Mouse (Mus musculus) gastrocnemius, postnatal 36 days (tissue): Measurements from ENCODE around the gene Ppm1e. TPM values are rescaled to one million over a fixed set of nuclear protein-coding genes. Genes with fewer than 3 reads are reported as not detected.

Experiments
- total RNA-seq, 2 experiments: library from RNA; stranded (reverse); gene quantifications; 2 replicates each; pipeline ENCODE4 v1.2.3; 2021

The Ppm1e gene
- total RNA-seq, 2 experiments from 2014 or later, result 0.32 to 0.46 TPM

Other genes starting within 250 kb of the Ppm1e start
- 1 to 10 TPM; 2.6 to 3.4 TPM for gene Ska2, start 249.8 kb downstream of the Ppm1e start, total RNA-seq
- gene Trim37, start 231.9 kb downstream of the Ppm1e start, total RNA-seq, result 1 to 10 TPM; 2.9 TPM
- gene Rad51c, start 45.9 kb upstream of the Ppm1e start, total RNA-seq, result under 1 TPM; 0.32 to 0.41 TPM
- not detected for gene Tex14, start 46.0 kb upstream of the Ppm1e start, total RNA-seq
- gene Gm11492, start 207.6 kb upstream of the Ppm1e start, total RNA-seq, result not detected
- gene Sept4, start 209.9 kb upstream of the Ppm1e start, total RNA-seq, result 10 to 100 TPM; 11.3 to 11.9 TPM
- 10 to 100 TPM in 1 of 2 experiments, 1 to 10 TPM in 1; 8.9 to 13.4 TPM for gene Mtmr4, start 233.1 kb upstream of the Ppm1e start, total RNA-seq